Mouse (Mus musculus) midbrain, embryonic 16.5 days (tissue): ENCODE results near the gene Il20rb. TPM values are rescaled to one million over a fixed set of nuclear protein-coding genes. Genes with fewer than 3 reads are reported as not detected.

ENCODE experiments used
- ATAC-seq: fragments of 200-750 bp; cut with Nextera tagmentation; 2 replicates; pipeline ENCODE4 v1.8.0; 2017; ENCODE audit warnings: moderate TSS enrichment
- H3K27ac ChIP-seq: fragments of 300-500 bp; sonication (generic); 2 replicates; pipeline ENCODE4 v1.5.1; 2014; ENCODE audit warnings: mild to moderate bottlenecking, low read length, mixed read lengths
- H3K27me3 ChIP-seq: fragments of 300-500 bp; sonication (generic); 2 replicates; pipeline ENCODE4 v1.6.1; 2014; ENCODE audit warnings: low read depth, low read length, mixed read lengths; ENCODE audit not compliant: control insufficient read depth, insufficient read depth
- H3K36me3 ChIP-seq: fragments of 300-500 bp; sonication (generic); 2 replicates; pipeline ENCODE4 v1.6.1; 2014; ENCODE audit warnings: mild to moderate bottlenecking, low read length, moderate library complexity, mixed read lengths; ENCODE audit not compliant: control insufficient read depth, insufficient read depth
- H3K4me1 ChIP-seq: fragments of 300-500 bp; sonication (generic); 2 replicates; pipeline ENCODE4 v1.6.1; 2014; ENCODE audit warnings: mild to moderate bottlenecking, low read length, mixed read lengths; ENCODE audit not compliant: control insufficient read depth, insufficient read depth
- H3K4me2 ChIP-seq: fragments of 300-500 bp; sonication (generic); 2 replicates; pipeline ENCODE4 v1.6.1; 2014; ENCODE audit warnings: mild to moderate bottlenecking, low read length, mixed read lengths
- H3K4me3 ChIP-seq: fragments of 300-500 bp; sonication (generic); 2 replicates; pipeline ENCODE4 v1.5.1; 2014; ENCODE audit warnings: low read depth, mild to moderate bottlenecking, low read length, moderate library complexity, mixed read lengths
- H3K9ac ChIP-seq: fragments of 300-500 bp; sonication (generic); 2 replicates; pipeline ENCODE4 v1.6.1; 2014; ENCODE audit warnings: low read depth, low read length, mixed read lengths
- H3K9me3 ChIP-seq: fragments of 300-500 bp; sonication (generic); replicated peaks from 2 replicates; pipeline ENCODE4 v1.6.1; 2014; ENCODE audit warnings: mild to moderate bottlenecking, low read length, mixed read lengths; ENCODE audit not compliant: control insufficient read depth, poor library complexity, severe bottlenecking
- WGBS: fragments of 180-500 bp; shearing (Covaris S2); extraction: QIAGEN DNeasy Blood & Tissue Kit; methylation state at CpG from one replicate; pipeline ENCODE4 v1.1.7; 2014; 5-methylcytosine and 5-hydroxymethylcytosine counted together
- polyA plus RNA-seq: library from polyadenylated mRNA; unstranded; fragments of >200 nt; fragmentation: Nextera tagmentation; extraction: Ambion mirVana; gene quantifications from 2 replicates; pipeline ENCODE4 v1.2.1, GENCODE M21; 2015

Il20rb gene
- polyA plus RNA-seq, 1 experiment from 2014 or later = 0.16 TPM

DNA sequence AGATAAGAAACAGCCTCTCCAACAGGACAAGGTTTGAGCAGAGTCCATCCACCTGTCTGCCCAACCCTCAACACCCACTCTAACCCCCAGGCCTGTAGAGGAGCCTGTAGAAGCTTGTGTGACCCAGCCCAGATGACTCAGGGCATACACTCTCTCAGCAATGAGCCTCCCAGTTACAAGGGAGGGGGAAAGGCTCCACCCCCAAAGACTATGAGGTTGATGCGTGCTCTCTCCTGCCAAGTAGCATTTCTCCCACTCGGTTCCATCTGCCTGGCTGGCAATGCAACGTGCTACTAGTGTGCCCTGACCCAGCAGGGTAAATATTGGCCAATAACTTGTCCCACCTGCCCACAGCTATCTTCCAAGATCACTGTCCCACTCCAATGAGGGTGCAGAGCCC lies 19.8 kb downstream of the Il20rb start:
- no peak for ATAC-seq
- no peak overlapping the region for H3K4me2 ChIP-seq
- H3K27ac ChIP-seq = no peak overlapping the region
- H3K27me3 ChIP-seq = no peaks in the 10 kb centered on the region
- H3K4me3 ChIP-seq = no peak overlapping the region
- H3K36me3 ChIP-seq = no peaks in the 10 kb centered on the region
- no peak overlapping the region for H3K9ac ChIP-seq
- no peaks in the 10 kb centered on the region for H3K4me1 ChIP-seq
- WGBS = 83% methylated on average over 3 of the region's 3 CpGs
- no peaks in the 10 kb centered on the region for H3K9me3 ChIP-seq

DNA sequence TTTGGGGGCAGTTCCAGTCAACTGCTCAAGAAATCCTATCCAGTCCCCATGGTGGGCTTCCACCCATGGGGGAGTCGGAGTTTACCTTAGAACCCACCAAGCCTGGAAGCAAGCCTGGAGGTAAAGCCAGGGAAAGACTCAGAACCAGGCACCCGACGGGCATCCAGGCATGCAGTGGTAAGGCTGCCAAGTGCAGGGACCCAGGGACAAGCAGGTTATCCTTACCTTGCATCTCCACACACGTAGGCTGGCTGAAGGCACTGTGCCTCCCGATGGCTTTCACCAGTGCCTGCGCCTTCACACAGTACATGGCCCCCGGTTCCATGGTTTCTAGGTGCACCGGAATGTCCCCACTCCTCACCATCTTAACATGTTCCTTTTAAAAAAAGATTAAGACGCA lies 20.6 kb downstream of the Il20rb start:
- 97% methylated on average over 9 of the region's 9 CpGs for WGBS
- no peaks in the 10 kb centered on the region for H3K36me3 ChIP-seq
- ATAC-seq = no peak
- no peaks in the 10 kb centered on the region for H3K27me3 ChIP-seq
- no peak overlapping the region for H3K4me2 ChIP-seq
- no peak overlapping the region for H3K9ac ChIP-seq
- H3K27ac ChIP-seq = no peak overlapping the region
- H3K4me1 ChIP-seq = no peaks in the 10 kb centered on the region
- no peaks in the 10 kb centered on the region for H3K9me3 ChIP-seq
- H3K4me3 ChIP-seq = no peak overlapping the region

DNA sequence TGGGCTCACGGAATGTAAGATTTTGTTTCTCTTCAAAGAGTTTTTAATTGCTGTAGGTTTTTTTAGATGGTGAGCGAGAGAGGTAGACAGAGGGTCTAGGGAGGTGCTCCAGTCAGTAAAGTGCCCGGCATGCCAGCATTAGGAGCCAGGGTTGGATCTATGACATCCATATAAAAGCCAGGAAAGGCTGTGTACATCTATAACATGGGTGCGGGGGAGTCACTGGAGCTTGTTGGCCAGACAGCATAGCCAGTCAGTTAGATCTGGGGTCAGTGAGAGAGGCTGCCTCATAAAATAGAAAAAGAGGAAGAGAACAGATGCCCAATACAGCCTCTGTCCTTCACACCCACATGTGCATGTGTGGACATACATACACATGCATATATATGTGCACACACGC lies 21.2 kb downstream of the Il20rb start:
- Histone ChIP-seq H3K27me3 (no peaks in the 10 kb centered on the region), H3K36me3 (no peaks in the 10 kb centered on the region), H3K27ac (no peak overlapping the region), H3K9me3 (no peaks in the 10 kb centered on the region), H3K4me1 (no peaks in the 10 kb centered on the region), H3K4me3 (no peak overlapping the region), H3K4me2 (no peak overlapping the region), H3K9ac (no peak overlapping the region)
- 99% methylated on average over 5 of the region's 5 CpGs for WGBS
- no peak for ATAC-seq

DNA sequence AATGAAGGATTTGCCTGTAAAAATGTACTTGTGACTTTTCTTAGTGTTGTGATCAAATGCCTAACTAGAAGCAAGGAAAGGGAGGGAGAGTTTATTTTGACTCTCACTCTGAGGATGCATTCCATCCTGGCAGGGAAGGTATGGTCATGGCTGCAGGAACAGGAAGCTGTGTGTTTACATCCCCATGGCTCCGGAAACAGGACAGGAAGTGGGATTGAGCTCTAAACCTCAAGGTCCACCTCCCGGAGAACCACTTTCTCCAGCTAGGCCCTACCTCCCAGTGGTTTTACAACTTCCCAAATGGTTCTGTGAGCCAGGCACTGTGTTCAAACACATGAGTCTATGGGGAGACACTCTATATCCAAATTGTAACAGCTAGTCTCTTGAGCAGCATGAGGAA lies 22.8 kb downstream of the Il20rb start:
- H3K9ac ChIP-seq = no peak overlapping the region
- H3K36me3 ChIP-seq = no peaks in the 10 kb centered on the region
- H3K4me3 ChIP-seq = no peak overlapping the region
- no peak overlapping the region for H3K4me2 ChIP-seq
- no peak for ATAC-seq
- WGBS = 91% methylated on average over 2 of the region's 2 CpGs
- no peaks in the 10 kb centered on the region for H3K9me3 ChIP-seq
- H3K4me1 ChIP-seq = no peaks in the 10 kb centered on the region
- no peaks in the 10 kb centered on the region for H3K27me3 ChIP-seq
- H3K27ac ChIP-seq = no peak overlapping the region

DNA sequence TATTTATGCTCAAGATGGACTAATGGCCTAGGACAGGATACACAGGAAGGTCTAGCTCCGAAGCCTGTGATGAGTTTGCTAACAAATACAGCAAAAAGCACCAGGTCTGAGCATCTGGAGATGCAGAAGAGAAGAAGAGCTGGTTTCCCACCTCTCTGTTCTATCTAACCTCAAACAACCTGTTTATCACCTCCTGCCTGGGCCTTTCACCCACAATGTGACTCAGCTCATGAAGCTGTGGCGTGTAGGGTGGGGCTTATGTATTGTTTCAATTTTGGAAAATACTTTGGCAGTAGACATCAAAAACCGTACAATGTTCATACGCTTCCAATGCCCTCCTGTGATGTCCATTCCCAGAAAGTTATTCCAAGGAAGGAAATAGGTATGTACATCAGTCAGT lies 24.5 kb downstream of the Il20rb start:
- no peaks in the 10 kb centered on the region for H3K4me1 ChIP-seq
- H3K36me3 ChIP-seq = no peaks in the 10 kb centered on the region
- H3K9me3 ChIP-seq = no peaks in the 10 kb centered on the region
- no peak overlapping the region for H3K9ac ChIP-seq
- no peak overlapping the region for H3K4me3 ChIP-seq
- 95% methylated on average over 4 of the region's 4 CpGs for WGBS
- H3K27ac ChIP-seq = no peak overlapping the region
- H3K4me2 ChIP-seq = no peak overlapping the region
- H3K27me3 ChIP-seq = no peaks in the 10 kb centered on the region
- ATAC-seq = no peak

DNA sequence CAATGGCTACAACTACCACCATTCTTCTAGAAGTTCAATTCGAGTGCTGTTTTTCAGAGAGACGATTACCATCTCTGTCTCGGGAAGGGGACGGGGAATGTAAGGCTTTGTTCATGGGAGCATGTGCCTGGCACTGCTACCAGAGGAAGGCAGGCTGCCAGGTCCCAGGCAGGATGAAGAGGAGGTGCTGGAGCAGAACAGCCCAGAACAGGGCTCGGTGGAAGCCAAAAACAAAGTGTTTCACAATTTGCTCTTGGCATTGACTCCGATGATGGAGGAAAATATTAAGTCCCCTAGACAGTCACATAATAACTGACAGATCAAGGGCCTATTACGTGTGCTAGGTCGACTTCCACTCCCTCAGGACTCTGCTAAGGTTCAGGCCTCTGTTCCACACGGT lies 24.9 kb downstream of the Il20rb start:
- Histone ChIP-seq H3K27ac (no peak overlapping the region), H3K4me1 (no peaks in the 10 kb centered on the region), H3K9me3 (no peaks in the 10 kb centered on the region), H3K36me3 (no peaks in the 10 kb centered on the region), H3K9ac (no peak overlapping the region), H3K4me3 (no peak overlapping the region), H3K4me2 (no peak overlapping the region), H3K27me3 (no peaks in the 10 kb centered on the region)
- WGBS = 82% methylated on average over 9 of the region's 9 CpGs
- ATAC-seq = no peak

DNA sequence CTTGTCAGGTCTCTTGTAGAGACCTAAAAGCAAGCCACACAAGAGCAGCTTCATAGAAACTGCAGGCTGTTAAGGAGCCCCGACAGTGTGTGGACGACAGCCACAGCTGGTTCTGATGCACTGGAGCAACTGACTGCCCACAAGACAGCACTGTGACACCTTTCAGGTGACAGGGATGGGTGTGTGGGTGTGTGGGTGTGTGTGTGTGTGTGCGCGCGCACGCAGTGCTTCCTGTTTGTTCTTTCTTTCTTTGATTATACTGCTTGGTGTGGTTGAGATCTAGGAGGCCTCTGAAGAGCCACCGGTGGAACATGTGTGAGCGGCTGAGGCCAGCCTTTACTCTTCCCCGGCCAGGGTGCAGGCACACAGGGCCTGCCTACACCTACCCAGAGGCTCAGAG lies 26.4 kb downstream of the Il20rb start:
- H3K9ac ChIP-seq = no peak overlapping the region
- 96% methylated on average over 9 of the region's 9 CpGs for WGBS
- ATAC-seq = no peak
- H3K27ac ChIP-seq = no peak overlapping the region
- no peaks in the 10 kb centered on the region for H3K9me3 ChIP-seq
- H3K4me3 ChIP-seq = no peak overlapping the region
- H3K4me2 ChIP-seq = no peak overlapping the region
- no peaks in the 10 kb centered on the region for H3K4me1 ChIP-seq
- no peaks in the 10 kb centered on the region for H3K36me3 ChIP-seq
- peaks cover 2% of the 10 kb centered on the region for H3K27me3 ChIP-seq

DNA sequence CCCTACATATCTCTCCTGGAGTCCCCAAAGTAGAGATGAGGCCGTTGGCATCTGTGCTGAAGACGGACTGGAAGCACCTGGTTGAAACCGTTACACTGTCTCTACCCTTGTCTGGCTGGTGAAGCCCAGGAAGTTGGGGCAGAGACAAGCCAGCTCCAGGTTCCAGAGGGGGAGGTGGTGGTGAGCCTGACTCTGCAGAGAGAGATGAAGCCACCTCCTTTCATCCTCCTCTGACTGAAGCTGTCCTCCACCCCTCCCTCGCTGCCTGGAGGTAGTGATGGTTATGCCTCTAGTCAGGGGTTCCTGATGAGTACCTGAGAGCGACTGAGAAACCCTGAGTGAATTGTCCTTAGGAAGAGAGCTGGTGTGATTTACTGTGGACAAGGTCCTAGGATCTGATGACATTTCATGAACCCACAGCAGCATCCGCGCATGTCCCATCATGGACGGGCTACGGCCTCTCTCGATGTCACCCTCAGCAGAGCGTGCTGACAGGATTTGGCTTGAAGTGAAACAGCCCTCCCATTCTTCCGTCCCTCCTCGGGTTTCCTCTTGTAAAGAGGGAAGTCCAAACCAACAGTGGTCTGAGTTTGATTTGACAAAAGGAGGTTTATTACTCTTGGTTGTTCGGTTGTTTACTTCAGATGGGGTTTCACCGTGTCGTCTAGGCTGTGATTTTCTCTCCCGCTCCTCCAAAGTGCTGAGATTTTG lies 28.5 kb downstream of the Il20rb start:
- no peak overlapping the region for H3K9ac ChIP-seq
- no peak overlapping the region for H3K27ac ChIP-seq
- H3K36me3 ChIP-seq = no peaks in the 10 kb centered on the region
- no peak overlapping the region for H3K4me2 ChIP-seq
- ATAC-seq = no peak
- peaks cover 3% of the 10 kb centered on the region for H3K4me1 ChIP-seq
- no peak overlapping the region for H3K4me3 ChIP-seq
- no peaks in the 10 kb centered on the region for H3K9me3 ChIP-seq
- H3K27me3 ChIP-seq = peaks cover 2% of the 10 kb centered on the region
- 92% methylated on average over 17 of the region's 17 CpGs for WGBS

DNA sequence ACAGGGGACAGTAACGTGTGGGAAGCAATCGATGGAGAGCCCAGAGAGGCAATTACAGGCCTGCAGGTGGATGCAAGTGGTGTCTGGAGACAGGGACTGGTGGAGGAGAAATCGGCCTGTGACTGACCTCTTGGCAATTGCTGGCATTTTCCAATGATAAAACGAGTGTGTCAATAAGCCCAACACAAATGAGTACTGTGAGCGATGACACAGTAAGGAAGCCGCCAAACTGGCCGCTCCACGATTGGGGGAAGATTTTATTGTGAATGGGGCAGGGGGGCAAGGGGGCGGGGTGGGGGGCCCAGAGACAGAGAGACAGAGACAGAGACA lies 32.0 kb downstream of the Il20rb start:
- Histone ChIP-seq H3K27ac (no peak overlapping the region), H3K36me3 (no peaks in the 10 kb centered on the region), H3K9ac (0 out of 2 replicates have a peak overlapping the region, but pooled peaks have one; percentile 30), H3K4me3 (peak overlapping the region; percentile 32), H3K4me1 (peaks cover 3% of the 10 kb centered on the region), H3K9me3 (no peaks in the 10 kb centered on the region), H3K27me3 (peaks cover 2% of the 10 kb centered on the region), H3K4me2 (peak overlapping the region; percentile 75)
- 13% methylated on average over 9 of the region's 9 CpGs for WGBS
- ATAC-seq = peak; percentile 17; the same call in 1 of the 2 replicates
